Mouse (Mus musculus): ENCODE measurements at regions not wholly inside any gene's neighbourhood (a gene's known extent, or its start where the extent isn't known, plus 50 kb on each side); places are given as distances from the start of the nearest gene placed in this dataset.

DNA sequence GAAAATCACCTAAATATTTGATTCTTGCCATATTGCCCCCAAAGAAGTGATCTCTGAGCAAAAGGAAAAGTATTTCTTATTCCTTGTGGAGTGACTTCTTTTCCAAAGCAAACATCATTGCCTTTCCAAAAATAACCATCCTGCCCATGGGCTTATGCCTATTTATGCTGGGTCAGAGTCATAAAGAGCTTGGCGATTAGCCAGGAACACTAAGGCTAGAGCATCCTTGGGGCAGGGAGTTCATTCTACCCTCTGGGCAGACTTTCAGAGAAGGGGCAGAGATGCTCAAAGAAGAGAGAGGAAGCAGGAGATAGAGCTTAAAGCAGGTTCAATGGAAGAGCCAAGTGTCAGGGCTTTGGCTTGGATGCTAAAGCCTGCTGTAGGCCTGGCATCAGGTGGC, 203.1 kb upstream of the Gmds start:
- DNase-seq (ENCODE audit: low spot score): no peak

DNA sequence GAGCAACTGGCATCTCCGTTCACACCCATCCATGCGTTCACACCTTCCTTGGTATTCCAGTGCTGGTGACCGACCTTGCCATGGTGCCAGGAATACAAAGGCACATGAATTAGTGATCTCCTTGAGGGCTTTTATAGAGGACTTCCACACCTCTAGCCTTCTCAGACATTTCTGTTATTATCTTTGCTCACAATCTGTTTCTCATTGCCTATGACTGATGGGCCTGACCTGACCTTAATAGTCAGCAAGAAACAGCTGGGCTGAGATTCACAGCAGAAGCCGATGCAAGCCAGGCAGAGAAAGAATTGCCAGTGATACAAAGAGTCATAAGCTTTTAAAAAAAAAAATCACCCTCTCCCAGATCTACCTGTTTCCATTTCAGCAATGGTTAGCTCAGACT, 197.7 kb upstream of the Gmds start:
- no peak for DNase-seq (ENCODE audit: low spot score)

DNA sequence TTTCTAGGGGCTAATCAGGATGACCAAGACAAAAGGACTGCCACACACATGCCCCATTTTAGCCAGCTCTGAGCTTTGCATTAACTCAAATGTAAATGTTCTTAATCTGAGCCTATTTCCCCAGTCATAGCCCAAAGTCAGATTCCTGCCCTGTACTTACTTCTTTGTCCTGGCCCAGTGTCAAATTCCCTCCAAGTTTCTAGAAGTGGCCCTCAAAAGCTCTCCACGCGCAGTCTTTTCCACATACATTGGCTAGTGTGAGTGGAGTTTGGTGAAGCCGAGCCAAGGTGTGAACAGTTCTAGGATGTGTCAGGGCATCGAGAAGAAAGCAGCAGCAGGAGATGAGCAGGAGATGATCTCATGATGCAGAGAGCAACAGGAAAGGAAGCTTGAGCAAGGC, 197.1 kb upstream of the Gmds start:
- DNase-seq (ENCODE audit: low spot score): no peak

DNA sequence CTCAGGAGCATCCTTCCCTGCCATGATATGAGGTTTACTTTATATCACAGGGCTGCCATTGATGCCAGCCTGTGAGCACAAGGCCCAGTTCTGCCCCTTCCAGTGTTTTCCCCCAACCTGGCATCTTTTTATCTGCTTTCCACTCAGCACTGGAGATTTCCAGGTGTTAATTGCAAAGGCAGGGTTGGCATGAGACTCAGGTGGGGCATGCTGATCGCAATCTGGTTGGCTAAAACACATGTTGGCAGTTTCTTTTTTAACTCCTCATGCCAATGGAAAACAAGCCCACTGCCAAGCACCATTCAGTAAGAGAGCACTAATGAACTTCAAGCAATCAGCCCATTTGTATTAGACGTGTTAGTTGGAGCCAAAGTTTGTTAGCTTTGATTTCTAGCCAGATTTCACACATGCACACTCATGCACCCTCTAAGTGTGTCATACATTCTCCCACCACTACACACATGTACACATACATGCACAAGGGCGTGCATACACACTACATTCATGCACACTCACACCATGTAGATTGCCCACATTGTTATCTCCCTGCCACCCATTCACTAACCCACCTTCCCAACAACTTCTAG, 192.5 kb upstream of the Gmds start:
- no peak for DNase-seq (ENCODE audit: low spot score)

DNA sequence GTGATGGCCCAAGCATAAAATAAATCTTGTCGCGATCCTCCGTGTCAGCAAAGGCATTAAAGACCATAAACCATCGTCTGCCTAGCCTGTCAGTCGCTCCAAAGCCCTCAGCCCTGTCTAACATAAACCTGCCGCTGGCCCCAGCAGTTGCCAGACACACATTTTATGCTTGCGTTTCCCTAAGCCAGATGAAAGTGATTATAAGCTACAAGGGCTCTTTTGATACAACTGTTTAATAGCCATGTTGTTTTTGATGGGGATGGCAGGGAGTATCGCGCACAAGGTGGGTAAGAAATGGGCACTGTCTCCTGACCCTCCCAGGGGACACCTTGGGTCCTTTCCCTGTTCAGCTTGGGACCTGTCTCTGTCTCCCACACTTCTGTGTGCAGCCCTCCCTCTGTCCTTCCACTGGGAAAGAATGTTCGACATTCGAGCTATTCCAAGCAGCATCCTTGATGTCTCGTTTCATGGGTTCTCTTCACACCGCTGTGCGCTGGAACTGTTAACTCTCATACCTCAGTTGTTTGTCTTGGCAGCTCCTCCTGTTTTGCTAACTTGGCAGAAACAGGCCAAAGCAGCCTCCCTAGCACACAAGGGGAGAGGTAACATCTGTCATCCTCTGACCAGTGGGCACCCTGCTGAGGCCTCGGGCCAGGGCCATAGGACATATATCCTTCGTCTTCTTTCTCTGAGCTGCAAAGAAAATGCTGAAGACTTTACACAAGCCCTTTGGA, 180.2 kb upstream of the Gmds start:
- no peak for DNase-seq (ENCODE audit: low spot score)

DNA sequence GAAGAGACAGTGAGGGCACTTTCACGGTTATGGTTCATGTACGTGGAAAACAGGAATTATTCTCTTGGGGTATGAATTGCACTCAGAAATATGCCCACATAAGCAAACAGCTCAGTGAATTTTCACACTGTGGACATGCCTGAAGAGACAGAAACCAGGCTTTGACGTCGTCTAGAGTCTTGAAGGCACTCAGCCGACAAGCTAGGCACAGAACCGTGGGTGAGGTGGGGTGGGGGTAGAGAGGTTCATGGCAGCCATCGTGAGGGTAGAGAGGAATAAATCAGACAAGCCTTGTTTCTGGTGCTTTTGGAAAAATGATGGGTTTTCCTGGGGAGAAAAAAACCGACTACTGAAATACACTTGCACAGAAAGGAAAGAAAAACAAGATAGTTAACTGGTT, 179.0 kb upstream of the Gmds start:
- DNase-seq (ENCODE audit: low spot score): no peak

DNA sequence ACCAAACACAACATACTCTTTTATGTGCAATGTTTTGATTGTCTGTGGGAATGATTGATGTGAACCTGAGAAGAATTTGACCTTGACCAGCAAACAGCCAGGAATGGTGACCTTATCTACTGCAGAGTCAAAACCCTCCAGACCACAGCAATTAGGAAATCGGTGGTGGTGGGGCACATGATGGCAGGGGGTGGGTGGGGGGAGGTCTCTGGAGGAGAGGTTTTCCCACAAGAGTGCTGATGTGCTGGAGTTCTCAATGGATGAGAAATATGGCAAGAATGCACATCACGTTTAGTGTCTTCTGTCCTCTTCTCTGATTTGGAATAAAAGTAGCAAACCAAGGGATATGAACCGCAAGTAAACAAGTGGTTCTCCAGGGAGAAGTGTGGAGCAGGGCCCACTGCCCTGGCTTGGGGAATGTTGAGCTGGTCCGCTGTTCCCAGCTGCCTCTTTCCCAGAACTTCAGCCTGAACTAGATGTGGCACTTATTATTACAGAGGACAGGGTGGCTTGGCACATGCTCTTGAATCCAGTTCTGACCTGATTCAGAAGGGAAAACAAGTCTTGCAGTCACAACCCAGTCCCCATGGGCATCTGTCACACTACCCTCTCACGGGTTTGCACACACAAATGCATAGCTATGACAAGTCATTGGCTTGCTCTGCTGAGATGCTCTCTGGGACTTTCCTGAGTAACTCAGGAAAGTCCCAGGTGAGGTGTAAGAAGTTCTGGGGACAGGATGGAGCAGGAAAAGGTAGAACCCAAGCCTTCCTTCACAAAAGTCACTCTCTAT, 170.9 kb upstream of the Gmds start:
- DNase-seq (ENCODE audit: low spot score): no peak

DNA sequence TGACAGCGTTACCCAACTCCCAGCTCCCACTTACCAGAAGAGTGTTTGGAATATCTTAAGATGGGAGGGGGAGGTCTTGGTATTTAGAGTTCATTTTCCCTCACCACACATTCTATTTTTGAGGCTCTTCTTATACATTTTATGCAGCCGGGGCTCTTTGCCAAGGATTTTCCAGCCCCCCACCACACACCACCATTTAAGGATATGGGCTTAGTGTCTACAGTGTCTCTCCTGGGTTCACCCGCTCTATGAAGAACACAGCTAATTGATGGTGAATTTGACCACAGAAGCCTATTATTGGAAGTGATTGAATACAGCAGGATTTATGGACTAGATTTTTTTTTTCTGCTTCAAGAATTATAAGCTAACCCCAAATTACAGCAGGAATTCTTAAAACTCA, 169.9 kb upstream of the Gmds start:
- DNase-seq (ENCODE audit: low spot score): no peak

DNA sequence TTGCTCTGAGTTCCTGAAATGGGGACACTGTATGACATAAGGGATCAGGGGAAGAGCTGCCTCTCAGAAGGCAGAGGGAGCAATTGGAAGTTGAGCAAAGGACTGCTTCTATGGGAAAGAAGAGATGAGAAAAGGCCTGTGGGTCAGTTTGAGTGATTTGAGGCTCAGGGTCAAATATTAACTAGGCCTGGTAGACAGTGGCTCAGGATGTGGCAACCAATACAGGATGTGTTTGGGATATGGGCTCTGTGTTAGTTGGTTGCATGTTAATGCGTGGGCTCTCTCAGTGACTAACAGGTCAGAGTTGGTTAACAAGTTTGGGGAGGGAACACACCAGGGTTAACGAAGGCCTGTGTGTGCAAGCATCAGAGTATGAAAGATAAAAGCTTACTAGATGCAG, 169.3 kb upstream of the Gmds start:
- no peak for DNase-seq (ENCODE audit: low spot score)

DNA sequence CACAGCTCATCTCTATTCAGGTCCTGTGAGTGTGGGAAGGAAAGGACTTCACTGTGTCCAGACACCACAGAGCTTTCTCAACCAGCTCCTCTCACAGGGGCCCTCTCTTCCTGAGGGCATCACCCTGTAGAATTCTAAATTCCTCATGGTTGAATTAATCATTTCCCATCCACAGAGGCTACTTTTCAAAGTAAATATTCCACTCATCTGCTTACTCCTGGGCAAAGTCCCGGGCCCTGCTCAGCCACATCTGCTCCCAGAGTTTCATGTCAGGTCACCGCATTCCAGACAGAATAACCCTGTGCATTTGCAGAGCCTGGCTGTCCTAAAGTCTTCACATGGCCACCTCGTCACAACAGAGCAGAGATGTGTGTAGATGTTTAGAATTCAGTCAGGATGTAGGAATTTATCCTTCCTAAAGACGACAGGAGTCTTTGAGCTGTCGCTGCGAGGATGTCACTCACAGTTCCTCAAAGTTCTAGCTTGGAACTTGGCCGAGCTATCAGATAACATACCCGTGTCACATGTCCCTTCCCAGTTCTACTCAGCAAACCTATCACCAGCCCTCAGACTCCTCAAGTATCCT, 159.8 kb upstream of the Gmds start:
- DNase-seq (ENCODE audit: low spot score): no peak

DNA sequence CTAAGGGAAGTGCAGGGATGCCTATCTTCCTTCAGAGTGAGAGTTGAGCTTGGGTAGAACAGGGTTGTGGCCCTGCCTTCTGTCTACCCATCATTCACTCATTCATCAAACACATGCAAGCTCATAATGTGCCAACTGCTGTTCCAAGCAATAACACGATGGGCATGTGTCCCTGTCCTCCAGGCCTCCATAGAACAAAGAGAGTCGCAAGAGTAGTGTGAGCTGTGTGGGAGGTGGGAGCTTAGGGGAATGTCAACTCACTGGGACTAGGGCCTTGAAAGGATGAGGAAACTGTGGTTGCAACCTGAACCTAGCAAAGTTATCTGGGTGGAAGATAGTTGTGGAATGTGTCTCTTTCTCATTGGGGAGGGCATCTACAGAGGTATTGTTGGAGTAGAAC, 157.7 kb upstream of the Gmds start:
- DNase-seq (ENCODE audit: low spot score): no peak

DNA sequence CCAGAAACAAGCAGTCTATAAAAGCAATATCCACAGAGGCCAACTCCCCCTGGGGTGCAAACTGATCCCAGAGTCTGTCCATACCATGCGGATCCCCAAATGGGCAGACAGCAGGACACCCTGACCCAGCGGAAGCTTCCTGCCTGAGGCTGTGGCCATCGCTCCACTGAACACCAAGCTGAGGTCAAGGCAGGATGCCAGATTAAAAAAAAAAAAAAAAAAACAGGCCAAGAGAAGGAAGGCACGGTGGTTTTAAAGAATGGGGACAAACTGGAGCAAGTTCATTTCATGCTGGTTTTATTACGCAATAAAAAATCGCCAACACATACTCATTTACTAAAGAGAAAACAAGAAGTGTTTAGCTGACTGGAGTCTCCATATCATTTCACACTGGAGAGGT, 156.5 kb upstream of the Gmds start:
- no peak for DNase-seq (ENCODE audit: low spot score)

DNA sequence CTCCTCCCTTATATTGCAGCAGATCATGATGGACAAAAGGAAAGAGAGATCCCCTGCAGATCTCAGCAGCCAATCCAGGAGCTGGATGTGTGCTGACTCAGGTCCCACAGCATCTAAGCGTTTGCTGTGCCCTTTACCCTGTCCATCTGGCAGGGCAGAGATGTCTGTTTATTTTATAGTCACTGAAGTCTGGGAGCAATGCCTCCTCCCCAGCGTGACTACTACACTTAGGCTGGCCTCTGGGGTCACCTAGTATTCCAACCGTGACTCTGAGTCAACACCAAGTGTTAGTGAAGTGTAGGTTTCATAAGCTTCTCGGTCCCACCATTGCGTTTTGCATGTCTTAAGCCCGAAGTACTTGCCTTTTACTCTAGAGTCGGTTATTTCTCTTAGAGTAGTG, 155.3 kb upstream of the Gmds start:
- no peak for DNase-seq (ENCODE audit: low spot score)

DNA sequence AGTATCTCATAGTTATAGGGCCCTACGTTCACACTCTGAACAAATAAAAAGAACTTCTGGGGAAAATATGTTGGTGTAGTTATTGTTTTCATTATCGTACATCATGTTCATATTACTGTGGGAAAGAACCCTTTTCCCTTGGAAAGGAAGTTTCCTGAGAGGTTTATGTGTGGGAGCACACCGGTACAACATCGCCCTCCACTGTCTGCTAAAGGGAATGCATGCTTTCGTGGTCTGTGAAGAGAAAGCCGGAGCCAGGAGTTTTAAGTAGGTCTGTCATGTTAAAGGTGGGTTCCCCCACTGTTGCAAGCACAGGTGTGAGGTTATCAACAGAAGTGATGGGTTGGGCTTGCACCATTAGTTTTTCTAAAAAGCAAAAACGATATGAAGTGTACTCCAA, 154.8 kb upstream of the Gmds start:
- DNase-seq (ENCODE audit: low spot score): no peak

DNA sequence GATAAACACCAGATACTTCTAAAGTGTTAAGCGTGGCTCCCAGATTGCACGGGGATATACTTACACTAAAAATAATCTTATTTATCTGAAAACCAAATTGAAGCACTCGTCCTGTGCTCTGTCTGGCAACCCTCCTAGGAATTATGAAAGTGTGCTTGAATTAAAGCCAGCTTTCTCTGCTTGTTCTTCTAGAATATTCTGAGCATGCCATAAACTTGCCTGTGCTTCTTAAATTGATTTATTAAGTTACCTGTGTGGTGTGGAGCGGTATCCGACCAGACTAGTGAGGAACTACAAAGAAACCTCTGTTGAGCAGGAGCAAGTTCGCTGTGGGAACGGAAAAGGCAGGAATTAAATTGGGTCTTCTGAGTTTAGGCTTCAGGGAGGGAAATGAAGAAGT, 154.0 kb upstream of the Gmds start:
- no peak for DNase-seq (ENCODE audit: low spot score)

DNA sequence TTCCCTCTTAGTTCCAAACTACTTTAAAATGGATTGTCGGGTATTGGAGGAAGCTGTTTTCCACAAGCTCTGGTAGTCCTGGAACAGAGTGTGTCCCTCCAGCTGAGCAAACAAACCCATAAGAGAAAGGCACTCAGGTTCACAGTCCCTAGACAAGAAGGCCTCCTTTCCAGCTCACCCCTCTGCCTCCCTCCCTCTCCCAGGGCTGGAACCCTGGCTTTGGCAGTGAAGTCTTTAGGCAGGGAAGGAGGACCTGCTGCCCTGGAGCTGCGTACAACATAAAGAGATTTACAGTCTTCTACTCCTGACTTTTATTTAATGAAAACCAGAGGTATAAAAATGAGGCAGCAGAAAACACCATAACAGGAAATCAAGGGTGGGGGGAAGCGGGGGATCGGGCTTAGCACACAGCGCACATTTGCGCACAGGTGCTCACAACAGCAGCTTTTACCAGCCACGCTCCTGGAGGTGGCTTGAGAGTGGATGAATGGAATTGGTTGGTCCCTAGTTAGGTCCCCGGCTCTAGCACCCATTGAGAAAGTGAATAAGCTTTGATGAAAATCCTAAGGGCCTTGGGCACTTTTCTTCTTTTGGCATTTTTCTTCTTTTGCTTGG, 143.0 kb upstream of the Gmds start:
- DNase-seq (ENCODE audit: low spot score): no peak

DNA sequence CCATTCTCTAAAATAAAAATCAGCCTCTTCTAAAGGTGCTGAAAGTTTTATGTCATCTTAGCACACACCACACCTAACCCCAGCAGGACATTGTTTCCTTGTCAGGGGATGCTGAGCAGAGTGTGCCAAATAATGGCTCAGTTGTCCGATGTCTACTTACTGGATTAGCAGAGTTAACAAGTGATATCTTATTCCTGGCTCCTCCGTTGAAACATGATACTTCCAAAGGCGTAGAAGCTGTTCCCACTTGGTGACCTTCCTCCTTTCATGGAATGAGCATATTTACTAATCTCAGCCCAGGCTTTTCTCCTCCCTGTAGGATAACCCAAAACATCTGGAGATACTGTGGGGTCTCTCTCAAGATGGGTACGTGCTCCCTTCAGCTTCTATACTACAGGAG, 141.5 kb upstream of the Gmds start:
- no peak for DNase-seq (ENCODE audit: low spot score)

DNA sequence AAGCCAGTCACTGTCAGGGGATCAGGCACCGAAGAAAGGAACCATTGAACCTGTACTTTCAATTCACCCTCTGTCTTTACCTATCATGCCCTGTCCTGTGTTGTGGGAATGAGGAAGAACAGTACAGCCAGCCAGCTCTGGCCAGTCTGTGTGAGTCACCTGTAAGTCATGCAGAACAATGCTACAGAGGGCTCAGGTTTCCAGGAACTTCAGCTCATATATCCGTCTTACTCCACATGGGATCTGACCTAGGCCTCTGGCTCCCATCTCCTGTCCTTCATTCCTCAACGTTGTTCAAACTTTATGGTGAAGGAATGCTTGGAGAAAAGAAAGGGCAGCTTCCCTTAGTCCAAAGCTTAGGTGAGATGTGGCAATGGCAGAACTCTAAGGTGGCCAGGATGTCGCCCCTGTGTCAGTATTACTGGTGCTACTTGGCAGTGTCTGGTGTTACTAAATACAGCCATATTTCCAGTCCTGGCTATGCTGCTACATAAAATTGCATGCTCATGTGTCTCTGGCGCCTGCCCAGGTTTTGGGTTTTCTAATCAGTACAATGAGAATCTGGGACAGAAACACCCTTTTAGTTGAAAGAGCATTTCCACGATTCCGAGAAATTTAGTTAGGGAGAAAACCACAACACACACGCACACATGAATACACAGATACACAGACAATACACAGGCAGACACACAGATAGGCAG, 140.7 kb upstream of the Gmds start:
- no peak for DNase-seq (ENCODE audit: low spot score)

DNA sequence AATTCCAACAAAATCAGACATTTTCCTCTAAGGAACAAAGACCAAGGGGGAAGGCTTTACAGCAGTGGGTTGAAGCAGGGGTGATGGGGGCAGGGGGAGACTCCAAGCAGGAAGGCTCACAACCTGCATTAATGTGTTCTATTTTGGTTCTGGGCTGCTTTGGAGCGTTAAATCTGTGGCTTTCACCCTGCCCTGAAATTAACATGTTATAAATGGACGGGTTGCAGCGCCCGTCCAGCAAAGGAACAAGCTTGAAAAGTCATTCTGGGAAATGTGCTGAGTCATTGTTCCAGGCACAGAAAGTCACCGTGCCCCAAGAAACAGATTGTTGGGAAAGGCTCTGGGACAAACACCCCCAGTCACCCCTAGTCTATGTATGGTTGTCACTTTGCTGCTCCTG, 127.2 kb upstream of the Gmds start:
- DNase-seq (ENCODE audit: low spot score): no peak

DNA sequence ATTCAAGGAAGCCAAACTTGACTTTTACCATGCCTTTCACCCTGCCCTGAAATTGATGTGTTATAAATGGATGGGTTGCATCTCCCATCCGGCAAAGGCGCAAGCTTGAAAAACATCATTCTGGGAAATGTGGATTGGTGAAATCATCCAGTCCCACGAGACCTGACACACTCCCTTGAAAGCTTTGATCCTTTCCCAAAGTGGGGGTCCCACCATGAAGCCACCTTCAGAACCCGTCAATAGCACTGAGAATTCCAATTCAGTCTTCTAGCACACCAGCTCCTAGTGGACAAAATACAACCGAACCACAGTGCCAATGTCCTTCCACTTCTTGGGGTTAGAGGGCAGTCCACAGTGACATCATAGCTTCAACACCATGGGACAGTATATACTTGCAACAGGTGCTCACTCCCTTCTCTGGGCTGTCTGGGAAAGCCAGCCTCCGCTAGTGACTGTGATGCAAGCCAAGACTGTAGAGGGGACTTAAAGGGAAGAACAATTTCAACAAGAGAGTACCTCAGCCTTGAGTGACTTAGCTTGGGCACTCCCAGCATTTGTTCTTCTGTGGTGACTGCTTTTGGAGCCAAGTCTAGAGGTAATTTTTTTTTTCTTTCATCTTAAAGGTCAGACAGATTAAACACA, 126.6 kb upstream of the Gmds start:
- DNase-seq (ENCODE audit: low spot score): no peak

DNA sequence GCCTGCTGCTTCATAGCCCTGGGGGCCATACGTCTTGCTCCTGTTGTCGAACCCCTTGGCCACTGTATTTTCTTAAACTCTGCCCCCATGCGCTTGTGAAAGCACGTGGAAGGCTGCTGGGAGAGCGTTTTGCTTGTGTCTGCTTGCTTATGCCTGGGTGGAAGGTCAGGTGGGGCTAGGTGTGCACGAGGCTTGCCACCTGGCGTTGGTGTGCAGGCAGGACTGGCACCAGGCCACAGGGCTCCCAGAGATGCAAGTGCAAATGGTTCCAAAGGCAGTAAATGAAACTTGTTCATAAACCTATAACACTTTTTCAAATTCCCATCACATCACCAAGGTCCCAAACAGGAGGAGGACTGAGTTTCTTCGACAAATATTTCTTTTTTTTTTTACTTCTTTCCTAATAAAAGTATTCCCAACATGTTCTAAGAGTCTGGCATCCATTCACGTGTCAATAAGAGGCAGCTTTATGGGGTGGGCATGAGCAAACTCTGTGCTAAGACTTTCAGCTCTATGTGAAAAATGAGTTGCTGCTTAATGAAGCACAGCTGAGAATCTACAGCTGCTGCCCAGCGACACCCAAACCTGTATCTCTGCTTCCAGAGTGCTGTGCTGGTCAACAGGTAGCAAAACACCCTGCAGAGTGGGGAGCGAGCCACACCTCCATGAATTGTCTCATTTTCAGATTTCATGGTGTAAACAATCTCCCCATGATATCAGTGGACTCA, 116.0 kb upstream of the Gmds start:
- no peak for DNase-seq (ENCODE audit: low spot score)

Measured in c-Kit-positive CD71-positive TER-119-positive erythroid progenitor cells, embryonic 14.5 days (primary cell).